9 mouse cellular contexts compared by ENCODE assay signal in genomic region chr13:25186436-25187325, GRCm38 (mm10).
DNase-seq lines count a peak whose midpoint lies in the region; ATAC-seq and TF ChIP-seq lines count a peak whose summit lies in the region.
"Had no signal": no experiment of that assay in that cellular context is flagged by ENCODE, and none has a peak within 500 bp of the region (broad histone marks: within the 10 kb centered on the region; RNA-seq: fewer than 3 reads in every experiment).

No protein-coding gene starts in this region.

- no peaks in the 10 kb centered on the region for H3K36me3 ChIP-seq in forebrain, embryonic 13.5 days (ENCODE audit: poor library complexity, severe bottlenecking)
- no peaks in the 10 kb centered on the region for H3K36me3 ChIP-seq in limb, embryonic 14.5 days (ENCODE audit: control insufficient read depth, insufficient read depth, low read length)
- H3K36me3 ChIP-seq in stomach, embryonic 15.5 days, result no peaks in the 10 kb centered on the region
- H3K36me3 ChIP-seq: liver, embryonic 13.5 days had no signal

- H3K9me3 ChIP-seq in forebrain, embryonic 13.5 days (replicated peaks), result no peaks in the 10 kb centered on the region
- H3K9me3 ChIP-seq in limb, embryonic 14.5 days (ENCODE audit: control insufficient read depth, low read length), result no peaks in the 10 kb centered on the region
- H3K9me3 ChIP-seq in stomach, embryonic 15.5 days, result no peaks in the 10 kb centered on the region
- H3K9me3 ChIP-seq: liver, embryonic 13.5 days had no signal

- 15% methylated on average over 7 of the region's 7 CpGs for WGBS in forebrain, embryonic 13.5 days
- 10% methylated on average over 7 of the region's 7 CpGs for WGBS in limb, embryonic 14.5 days
- 32% methylated on average over 7 of the region's 7 CpGs for WGBS in stomach, embryonic 15.5 days

- DNase-seq in layer of hippocampus, adult 18-20 months (ENCODE audit: low spot score in 2 of 2), result peak; percentile 16 to 40
- no peak for DNase-seq in layer of hippocampus, adult 9-10 months (ENCODE audit: low spot score)
- peak; percentile 42 for DNase-seq in limb, embryonic 14.5 days (ENCODE audit: low spot score)
- DNase-seq in lung, postnatal 14 days, result no peak
- DNase-seq in urinary bladder, adult 18-20 months (ENCODE audit: low spot score in 2 of 2), result no peak
- no peak for DNase-seq in right cerebral cortex, postnatal 10 days (ENCODE audit: low spot score in 2 of 2)
- DNase-seq: liver, embryonic 13.5 days had no signal

- H3K4me3 ChIP-seq in forebrain, embryonic 13.5 days, result 0 out of 2 replicates have a peak overlapping the region, but pooled peaks have one; percentile 4
- H3K4me3 ChIP-seq in limb, embryonic 14.5 days (replicated peaks; ENCODE audit: low read length), result 0 out of 2 replicates have a peak overlapping the region, but pooled peaks have one; percentile 18
- no peak overlapping the region for H3K4me3 ChIP-seq in stomach, embryonic 15.5 days (replicated peaks)
- H3K4me3 ChIP-seq: liver, embryonic 13.5 days had no signal

- no peak for TF ChIP-seq POLR2A in limb, embryonic 14.5 days (IDR thresholded peaks at IDR 0.05; ENCODE audit: borderline replicate concordance, extremely low read depth, insufficient read depth, insufficient read length)

- H3K4me2 ChIP-seq in forebrain, embryonic 13.5 days, result peak overlapping the region; percentile 38
- H3K4me2 ChIP-seq in limb, embryonic 14.5 days (replicated peaks; ENCODE audit: low read depth, low read length, severe bottlenecking), result peak overlapping the region; percentile 38
- H3K4me2 ChIP-seq in stomach, embryonic 15.5 days, result peak overlapping the region; percentile 31; the same call in 1 of the 2 replicates
- H3K4me2 ChIP-seq: liver, embryonic 13.5 days had no signal

- peaks cover 12% of the 10 kb centered on the region for H3K4me1 ChIP-seq in forebrain, embryonic 13.5 days
- H3K4me1 ChIP-seq in limb, embryonic 14.5 days (ENCODE audit: control insufficient read depth, insufficient read depth, low read length), result peaks cover 13% of the 10 kb centered on the region
- no peaks in the 10 kb centered on the region for H3K4me1 ChIP-seq in stomach, embryonic 15.5 days

- no peak overlapping the region for H3K9ac ChIP-seq in forebrain, embryonic 13.5 days
- no peak overlapping the region for H3K9ac ChIP-seq in limb, embryonic 14.5 days (ENCODE audit: low read depth, low read length, severe bottlenecking)
- no peak overlapping the region for H3K9ac ChIP-seq in stomach, embryonic 15.5 days
- H3K9ac ChIP-seq: liver, embryonic 13.5 days had no signal

- ATAC-seq in forebrain, embryonic 13.5 days, result no peak; the same call in 1 of the 2 replicates
- ATAC-seq in limb, embryonic 14.5 days (ENCODE audit: low FRiP score, low read depth), result peak; percentile 78
- no peak for ATAC-seq in stomach, embryonic 15.5 days (ENCODE audit: insufficient read depth, low FRiP score, low read depth)

- H3K27me3 ChIP-seq in forebrain, embryonic 13.5 days, result no peaks in the 10 kb centered on the region
- H3K27me3 ChIP-seq in limb, embryonic 14.5 days (ENCODE audit: control insufficient read depth, insufficient read depth, low read length), result no peaks in the 10 kb centered on the region
- no peaks in the 10 kb centered on the region for H3K27me3 ChIP-seq in stomach, embryonic 15.5 days (replicated peaks)
- H3K27me3 ChIP-seq: liver, embryonic 13.5 days had no signal

- no peak overlapping the region; the same call in 1 of the 2 replicates for H3K27ac ChIP-seq in forebrain, embryonic 13.5 days
- H3K27ac ChIP-seq in limb, embryonic 14.5 days (replicated peaks; ENCODE audit: low read depth, low read length), result 0 out of 2 replicates have a peak overlapping the region, but pooled peaks have one; percentile 20
- H3K27ac ChIP-seq in stomach, embryonic 15.5 days, result no peak overlapping the region
- H3K27ac ChIP-seq: liver, embryonic 13.5 days had no signal

Comparison
In these comparisons a context has a peak if more than half of its experiments do, and no peak if none do; other contexts are left out.
1. DNase-seq: peak in layer of hippocampus, adult 18-20 months (2 of 2) and limb, embryonic 14.5 days (single experiment); none in layer of hippocampus, adult 9-10 months (single experiment), lung, postnatal 14 days (single experiment), urinary bladder, adult 18-20 months (0 of 2) and right cerebral cortex, postnatal 10 days (0 of 2).
2. Peak in every context shown above with its lines, with median percentiles within 50 percentile points of each other: H3K4me2 ChIP-seq.